Mouse (Mus musculus) bone marrow, adult 2 months (tissue): Measurements from ENCODE around the gene Tns3. TPM values are rescaled to one million over a fixed set of nuclear protein-coding genes. Genes with fewer than 3 reads are reported as not detected.

Experiments
- H3K27ac ChIP-seq: fragments of 200-500 bp; 2 replicates; pipeline ENCODE4 v1.5.1; 2012; ENCODE audit warnings: low read depth, mild to moderate bottlenecking, control low read depth, inconsistent platforms, low read length; ENCODE audit not compliant: control insufficient read depth, poor library complexity, insufficient read depth
- H3K4me1 ChIP-seq: fragments of 200-500 bp; 2 replicates; pipeline ENCODE4 v1.6.1; 2011; ENCODE audit warnings: low read length; ENCODE audit not compliant: control insufficient read depth, insufficient read depth
- H3K4me3 ChIP-seq: fragments of 200-500 bp; replicated peaks from 2 replicates; pipeline ENCODE3; 2011; ENCODE audit warnings: mild to moderate bottlenecking, low read depth, low read length, control low read depth; ENCODE audit not compliant: control insufficient read depth
- CTCF ChIP-seq: fragments of 200-500 bp; IDR thresholded peaks from 2 replicates; pipeline ENCODE4 v1.5.1; 2011; ENCODE audit warnings: low read length, control low read depth; ENCODE audit not compliant: control insufficient read depth, insufficient read depth
- POLR2A ChIP-seq: fragments of 200-500 bp; IDR thresholded peaks from 2 replicates; pipeline ENCODE4 v1.6.1; 2011; ENCODE audit warnings: low read depth, mild to moderate bottlenecking, control low read depth, low read length, borderline replicate concordance; ENCODE audit not compliant: control insufficient read depth
- WGBS: fragments of 180-500 bp; shearing (Covaris S2); methylation state at CpG from one replicate; pipeline ENCODE4 v1.1.7; 2018; 5-methylcytosine and 5-hydroxymethylcytosine counted together
- polyA plus RNA-seq: library from polyadenylated mRNA; stranded (reverse); fragments of >200 nt; gene quantifications from 2 replicates; pipeline ENCODE4 v1.2.4, GENCODE M21; 2011; ENCODE audit warnings: low replicate concordance; ENCODE audit not compliant: missing spikeins, insufficient read depth, insufficient read length

Gene Tns3
- polyA plus RNA-seq, 1 experiment = 14.9 TPM

DNA sequence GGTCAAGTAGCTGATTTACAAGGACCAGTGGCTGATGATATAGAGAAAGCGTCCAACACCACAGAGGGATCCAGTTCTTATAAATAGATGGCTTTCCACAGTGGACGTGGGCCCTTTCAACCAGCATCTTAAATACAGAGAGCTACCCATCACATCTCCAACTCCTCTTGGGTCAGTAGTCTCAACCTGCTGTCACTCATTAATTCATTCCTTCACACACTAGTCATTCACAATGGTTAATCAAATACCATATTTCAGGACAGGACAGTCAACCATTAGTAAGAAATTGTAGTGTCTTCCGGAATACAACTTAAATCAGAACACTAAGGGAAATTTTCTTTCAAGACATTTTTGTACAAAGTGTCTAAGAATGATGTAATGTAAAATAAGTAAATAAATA is 76.4 kb downstream of the Tns3 start:
- Histone ChIP-seq H3K4me1 (peaks cover 2% of the 10 kb centered on the region; the same call in 1 of the 2 replicates), H3K4me3 (no peak overlapping the region), H3K27ac (no peak overlapping the region)
- TF ChIP-seq POLR2A (no peak), CTCF (no peak)
- 84% methylated on average over 3 of the region's 3 CpGs for WGBS

DNA sequence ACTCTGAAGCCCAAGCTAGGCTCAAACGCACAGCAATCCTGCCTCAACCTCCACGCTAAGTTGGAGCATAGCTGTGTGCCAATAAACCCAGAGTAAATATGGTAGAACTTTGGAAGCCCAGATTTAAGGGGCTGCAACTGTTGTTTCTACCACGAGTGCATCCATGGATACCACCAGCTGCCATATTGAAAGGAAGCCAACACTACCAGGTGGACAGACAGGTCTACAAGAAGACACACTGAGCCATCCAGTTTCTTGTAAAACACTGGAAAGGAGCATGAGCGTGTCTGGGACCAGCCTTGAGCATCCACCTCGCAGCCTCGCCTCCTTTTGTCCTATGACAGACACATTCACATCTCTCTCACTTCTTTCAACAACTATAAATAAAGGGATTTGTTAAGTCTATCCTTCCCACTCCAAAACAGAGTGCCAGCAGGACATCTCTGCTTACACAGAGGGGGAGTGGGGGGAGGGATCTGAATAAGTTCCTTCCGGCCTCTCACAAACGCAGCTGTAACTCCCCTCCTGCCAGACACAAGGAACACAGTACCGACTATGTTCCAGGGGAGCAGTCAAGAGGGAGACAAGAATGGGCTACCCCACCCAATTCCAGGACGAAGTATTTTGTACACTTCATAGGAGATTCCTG is 77.2 kb downstream of the Tns3 start:
- 80% methylated on average over 10 of the region's 10 CpGs for WGBS
- Histone ChIP-seq H3K4me3 (no peak overlapping the region), H3K4me1 (peaks cover 2% of the 10 kb centered on the region; the same call in 1 of the 2 replicates), H3K27ac (no peak overlapping the region)
- TF ChIP-seq POLR2A = no peak

DNA sequence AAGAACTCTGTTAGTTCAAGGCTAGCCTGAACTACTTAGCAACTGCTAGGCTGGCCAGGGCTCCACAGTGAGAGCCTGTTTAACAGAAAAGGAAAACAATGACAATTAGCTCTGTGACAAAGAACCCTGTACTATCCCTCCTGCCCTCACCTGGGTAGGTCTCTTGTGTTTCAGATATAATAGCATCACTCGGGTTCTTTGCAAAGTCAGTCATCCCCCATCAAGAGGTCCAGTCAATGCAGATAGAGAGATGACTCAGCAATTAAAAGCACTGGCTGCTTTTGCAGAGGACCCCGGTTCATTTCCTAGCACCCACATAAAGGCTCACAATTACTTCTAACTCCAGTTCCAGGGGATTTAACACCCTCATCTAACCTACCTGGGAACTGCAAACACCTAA is 78.0 kb downstream of the Tns3 start:
- no peaks in the 10 kb centered on the region; the same call in 1 of the 2 replicates for H3K4me1 ChIP-seq
- H3K4me3 ChIP-seq = no peak overlapping the region
- 37% methylated on average over 2 of the region's 2 CpGs for WGBS
- H3K27ac ChIP-seq = no peak overlapping the region
- TF ChIP-seq POLR2A (no peak), CTCF (no peak)

DNA sequence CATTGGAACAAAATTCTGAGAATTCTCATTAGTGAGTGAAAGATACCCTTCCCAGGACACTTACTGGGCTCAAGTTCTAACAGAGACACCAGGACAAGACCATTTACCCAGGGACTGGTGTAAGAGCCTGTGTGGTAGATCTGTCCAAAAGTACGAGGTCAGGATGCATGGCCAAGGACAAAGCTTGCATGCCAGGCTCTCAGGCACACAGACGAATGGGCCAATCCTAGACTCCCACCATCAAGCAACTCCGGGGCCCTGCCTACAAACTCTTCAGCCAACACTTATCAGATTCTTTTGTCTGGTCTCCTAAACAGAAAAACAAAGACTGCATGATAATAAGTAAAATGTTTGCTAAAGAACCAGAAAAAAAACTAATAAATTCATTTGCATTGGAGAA is 78.6 kb downstream of the Tns3 start:
- no peak overlapping the region for H3K4me3 ChIP-seq
- H3K27ac ChIP-seq = no peak overlapping the region
- no peak for TF ChIP-seq CTCF
- TF ChIP-seq POLR2A = no peak
- WGBS = 83% methylated on average over 3 of the region's 3 CpGs
- H3K4me1 ChIP-seq = no peaks in the 10 kb centered on the region; the same call in 1 of the 2 replicates

DNA sequence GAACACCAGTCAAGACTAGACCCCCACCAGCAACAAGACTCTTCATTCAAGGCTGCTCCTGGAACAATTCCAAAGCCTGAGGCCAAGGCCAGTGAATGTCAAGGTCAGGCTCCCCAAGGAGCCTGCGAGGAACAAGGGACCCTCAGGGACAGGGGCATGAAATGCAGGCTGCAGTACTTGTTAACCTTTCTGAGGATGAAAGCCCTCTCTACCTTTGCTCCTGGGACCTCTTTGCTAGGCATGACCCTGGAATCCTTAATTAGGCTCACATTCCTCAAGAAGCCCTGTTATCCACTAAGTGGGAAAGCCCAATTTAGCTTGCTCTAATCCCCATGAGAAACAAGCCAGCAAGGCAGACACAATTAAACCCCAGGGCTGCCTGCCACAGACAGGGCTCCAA is 79.4 kb downstream of the Tns3 start:
- H3K4me3 ChIP-seq = no peak overlapping the region
- no peaks in the 10 kb centered on the region for H3K4me1 ChIP-seq
- H3K27ac ChIP-seq = no peak overlapping the region
- TF ChIP-seq POLR2A (no peak), CTCF (no peak)
- 85% methylated on average over 1 of the region's 1 CpGs for WGBS

DNA sequence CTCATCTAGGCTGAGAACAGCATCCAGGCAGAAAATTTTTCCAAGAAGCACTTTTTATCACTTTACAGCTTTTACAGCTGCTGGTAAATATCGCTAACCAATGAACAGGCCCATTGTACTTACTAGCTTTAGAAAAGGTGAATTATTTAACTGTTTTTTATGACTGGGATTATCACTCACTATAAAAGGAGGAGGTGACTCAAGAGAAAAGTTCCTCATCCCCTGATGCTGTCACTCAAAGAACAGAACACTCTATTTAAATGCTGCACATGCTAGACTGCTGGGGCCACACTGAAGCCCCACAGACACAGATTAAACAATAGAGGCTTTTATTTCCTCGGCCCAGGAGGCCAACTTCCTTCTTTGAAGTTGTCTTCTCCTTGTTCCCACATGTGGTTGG is 80.0 kb downstream of the Tns3 start:
- TF ChIP-seq POLR2A (no peak), CTCF (no peak)
- Histone ChIP-seq H3K4me1 (no peaks in the 10 kb centered on the region; the same call in 1 of the 2 replicates), H3K4me3 (no peak overlapping the region), H3K27ac (no peak overlapping the region)
- 54% methylated on average over 2 of the region's 2 CpGs for WGBS

DNA sequence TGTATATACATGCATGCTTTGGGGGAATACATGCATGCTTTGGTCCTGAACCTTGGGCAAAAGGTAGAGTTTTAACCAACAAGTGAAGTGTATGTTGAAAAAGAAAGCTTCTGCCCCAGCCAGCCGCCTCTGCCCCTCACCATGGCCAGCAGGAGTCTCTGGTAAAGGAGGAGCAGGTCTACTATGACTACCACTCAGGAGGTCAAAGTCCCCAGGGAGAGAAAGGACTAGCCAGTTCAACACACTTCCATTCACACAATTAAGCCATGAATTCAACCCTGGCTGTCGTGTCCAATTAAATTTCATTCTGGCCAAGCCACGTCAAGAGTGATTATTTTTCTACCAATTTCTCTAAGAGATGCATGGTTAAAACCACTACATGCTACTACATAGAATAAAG is 81.2 kb downstream of the Tns3 start:
- no peak overlapping the region for H3K4me3 ChIP-seq
- TF ChIP-seq POLR2A = no peak
- H3K4me1 ChIP-seq = no peaks in the 10 kb centered on the region; the same call in 1 of the 2 replicates
- H3K27ac ChIP-seq = no peak overlapping the region
- WGBS = 87% methylated on average over 3 of the region's 3 CpGs

DNA sequence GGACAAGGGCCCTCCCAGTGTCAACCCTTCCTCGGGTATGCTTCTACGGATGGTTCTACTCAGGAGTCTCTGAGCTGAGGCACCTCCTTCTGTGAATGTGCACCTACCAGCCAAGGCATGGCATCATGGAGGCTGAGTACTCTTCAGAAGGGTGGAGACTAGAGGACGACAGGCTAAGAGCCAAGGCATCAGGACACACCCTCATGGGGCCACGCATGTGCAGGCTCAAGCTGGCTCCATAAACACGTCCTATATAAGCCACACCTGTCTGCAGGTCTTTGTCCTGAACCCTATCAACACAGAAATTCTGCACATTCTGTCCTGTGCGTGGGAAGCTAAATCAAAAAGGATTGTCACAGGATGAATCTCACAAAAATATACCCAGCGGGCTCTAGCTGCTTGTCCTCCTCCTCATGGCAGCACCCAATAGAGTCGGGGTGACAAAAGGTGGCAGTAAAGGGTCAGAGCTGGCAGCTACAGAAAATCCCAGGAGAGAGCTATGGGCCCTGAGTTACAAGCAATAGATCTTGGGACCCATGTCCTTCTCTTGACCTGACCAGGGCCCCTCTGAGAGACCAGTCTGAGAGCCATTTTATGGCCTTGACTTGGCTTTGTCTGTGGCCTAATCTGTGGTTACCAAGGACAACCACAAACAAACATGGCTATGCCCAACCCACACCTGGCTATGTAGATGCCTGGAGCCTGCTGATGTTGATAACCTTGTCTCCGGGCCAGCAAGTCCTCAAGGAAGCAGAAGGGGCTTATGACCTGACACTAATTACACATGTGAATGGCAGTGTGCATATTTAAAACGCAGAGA is 82.0 kb downstream of the Tns3 start:
- no peaks in the 10 kb centered on the region; the same call in 1 of the 2 replicates for H3K4me1 ChIP-seq
- no peak for TF ChIP-seq POLR2A
- no peak for TF ChIP-seq CTCF
- no peak overlapping the region for H3K27ac ChIP-seq
- WGBS = 67% methylated on average over 10 of the region's 10 CpGs
- H3K4me3 ChIP-seq = no peak overlapping the region

DNA sequence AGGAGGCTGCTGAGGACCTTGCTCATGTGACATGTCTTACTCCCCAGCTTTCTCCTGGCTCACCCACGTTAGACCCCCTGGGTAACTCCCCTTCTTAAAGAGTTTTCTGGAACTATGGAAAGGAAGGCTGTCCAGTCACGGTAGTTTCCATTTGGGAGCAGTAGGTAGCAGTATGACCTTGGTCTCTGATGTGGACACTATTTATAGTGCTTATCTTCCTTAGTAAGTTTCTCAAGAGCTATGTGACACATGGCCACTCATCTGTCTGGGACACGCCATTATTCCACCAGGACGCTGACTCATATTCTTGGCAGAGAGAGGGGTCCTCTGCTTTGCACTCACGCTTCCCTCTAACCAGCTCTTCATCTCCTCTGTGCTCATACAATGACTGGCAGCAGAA is 84.5 kb downstream of the Tns3 start:
- Histone ChIP-seq H3K4me3 (no peak overlapping the region), H3K27ac (no peak overlapping the region), H3K4me1 (peaks cover 9% of the 10 kb centered on the region; the same call in 1 of the 2 replicates)
- TF ChIP-seq POLR2A = no peak
- no peak for TF ChIP-seq CTCF
- WGBS = 52% methylated on average over 5 of the region's 5 CpGs
